Mouse (Mus musculus): ENCODE data around the gene Mlxip. TPM values are rescaled to one million over a fixed set of nuclear protein-coding genes. Genes with fewer than 3 reads are reported as not detected.

Mlxip gene
- polyA plus RNA-seq (2012; ENCODE audit: low replicate concordance), result 14.6 and 26.3 TPM in 2 replicates

GRCm38 (mm10) chr5:123394303-123394956 is at the start of gene Mlxip:
Gene Mlxip (plus strand): TSS chr5:123394798.

GRCm38 (mm10) chr5:123489112-123489785 is 94.7 kb downstream of the Mlxip start, which contains the start of the genes Lrrc43 and Il31:
Gene Lrrc43 (plus strand): TSS chr5:123489305.
Gene Il31 (minus strand): TSS chr5:123489489.

Other genes with a start within 250 kb of the Mlxip start
- gene Psmd9, start 225.4 kb upstream of the Mlxip start, polyA plus RNA-seq (2012; ENCODE audit: low replicate concordance), result 58.7 and 153 TPM in 2 replicates
- gene Hpd, start 212.1 kb upstream of the Mlxip start, polyA plus RNA-seq (2012; ENCODE audit: low replicate concordance), result not detected in 2 replicates
- gene Wdr66, start 142.7 kb upstream of the Mlxip start, polyA plus RNA-seq (2012; ENCODE audit: low replicate concordance), result not detected in 2 replicates
- 38.1 and 56.5 TPM in 2 replicates for gene Bcl7a, start 51.0 kb upstream of the Mlxip start, polyA plus RNA-seq (2012; ENCODE audit: low replicate concordance)
- gene Lrrc43, start 94.5 kb downstream of the Mlxip start, polyA plus RNA-seq (2012; ENCODE audit: low replicate concordance), result not detected in 2 replicates
- gene Il31, start 94.7 kb downstream of the Mlxip start, polyA plus RNA-seq (2012; ENCODE audit: low replicate concordance), result not detected in 2 replicates
- gene B3gnt4, start 115.7 kb downstream of the Mlxip start, polyA plus RNA-seq (2012; ENCODE audit: low replicate concordance), result not detected in 2 replicates
- gene Diablo, start 129.4 kb downstream of the Mlxip start, polyA plus RNA-seq (2012; ENCODE audit: low replicate concordance), result 3.0 and 8.0 TPM in 2 replicates
- gene Gm49027, start 130.7 kb downstream of the Mlxip start, polyA plus RNA-seq (2012; ENCODE audit: low replicate concordance), result 0.42 and 1.8 TPM in 2 replicates
- 2.2 and 6.5 TPM in 2 replicates for gene Vps33a, start 178.2 kb downstream of the Mlxip start, polyA plus RNA-seq (2012; ENCODE audit: low replicate concordance)